Mouse (Mus musculus) gonadal fat pad, adult 2 months (tissue): ENCODE data around the gene Gm42791. TPM values are rescaled to one million over a fixed set of nuclear protein-coding genes. Genes with fewer than 3 reads are reported as not detected.

Experiments
- DNase-seq: peaks from one replicate; pipeline ENCODE4 v3.0.0-alpha.2; 2012; ENCODE audit warnings: low read depth
- polyA plus RNA-seq: library from polyadenylated mRNA; depleted of rRNA; stranded (reverse); fragments of >200 nt; gene quantifications from 2 replicates; pipeline ENCODE4 v1.2.3, GENCODE M21; 2012

Gene Gm42791
- polyA plus RNA-seq, 1 experiment, result not detected

GRCm38 (mm10) chr5:149007295-149007646 is 12.3 kb upstream of the Gm42791 start:
- DNase-seq, result no peak

- no peak for DNase-seq
Measured at GRCm38 (mm10) chr5:149006362-149007294, 11.7 kb upstream of the Gm42791 start.

- DNase-seq, result no peak
Measured at GRCm38 (mm10) chr5:149005701-149006361, 10.9 kb upstream of the Gm42791 start.

- no peak for DNase-seq
Measured at GRCm38 (mm10) chr5:149005083-149005482, 10.1 kb upstream of the Gm42791 start.

GRCm38 (mm10) chr5:149003137-149003536 is 8.2 kb upstream of the Gm42791 start:
- no peak for DNase-seq

- DNase-seq, result no peak
Measured at GRCm38 (mm10) chr5:149002803-149003115, 7.8 kb upstream of the Gm42791 start.

GRCm38 (mm10) chr5:149002034-149002802 is 7.3 kb upstream of the Gm42791 start:
- DNase-seq, result no peak

GRCm38 (mm10) chr5:148999802-149000201 is 4.9 kb upstream of the Gm42791 start:
- DNase-seq, result no peak

- no peak for DNase-seq
Measured at GRCm38 (mm10) chr5:148998512-148998911, 3.6 kb upstream of the Gm42791 start.

- no peak for DNase-seq
Measured at GRCm38 (mm10) chr5:148996709-148997037, 1.7 kb upstream of the Gm42791 start.

GRCm38 (mm10) chr5:148995962-148996708 is 1.2 kb upstream of the Gm42791 start:
- no peak for DNase-seq

- no peak for DNase-seq
Measured at GRCm38 (mm10) chr5:148994311-148994705, 639 bp downstream of the Gm42791 start.

GRCm38 (mm10) chr5:148992598-148992997 is 2.3 kb downstream of the Gm42791 start:
- no peak for DNase-seq

GRCm38 (mm10) chr5:148990891-148991311 is 4.0 kb downstream of the Gm42791 start:
- no peak for DNase-seq

- DNase-seq, result no peak
Measured at GRCm38 (mm10) chr5:148989480-148989879, 5.5 kb downstream of the Gm42791 start.

GRCm38 (mm10) chr5:148984961-148985360 is 10.0 kb downstream of the Gm42791 start:
- DNase-seq, result no peak

GRCm38 (mm10) chr5:148983696-148984095 is 11.3 kb downstream of the Gm42791 start:
- no peak for DNase-seq

- DNase-seq, result no peak
Measured at GRCm38 (mm10) chr5:148983108-148983664, 11.8 kb downstream of the Gm42791 start.

GRCm38 (mm10) chr5:148982396-148982795 is 12.6 kb downstream of the Gm42791 start:
- no peak for DNase-seq

GRCm38 (mm10) chr5:148980607-148981006 is 14.3 kb downstream of the Gm42791 start:
- no peak for DNase-seq

- DNase-seq, result no peak
Measured at GRCm38 (mm10) chr5:148978458-148979165, 16.3 kb downstream of the Gm42791 start.
